Mouse (Mus musculus) heart, embryonic 11.5 days (tissue): Measurements from ENCODE around the gene Gse1. TPM values are rescaled to one million over a fixed set of nuclear protein-coding genes. Genes with fewer than 3 reads are reported as not detected.

ENCODE experiments used
- ATAC-seq: fragments of 200-750 bp; cut with Nextera tagmentation; replicated peaks from 2 replicates; pipeline ENCODE4 v1.8.0; 2017; ENCODE audit warnings: moderate library complexity; ENCODE audit not compliant: insufficient number of reproducible peaks, low FRiP score, low TSS enrichment
- H3K27ac ChIP-seq: fragments of 300-500 bp; sonication (generic); 2 replicates; pipeline ENCODE4 v1.5.1; 2014; ENCODE audit warnings: mild to moderate bottlenecking, low read depth, low read length
- H3K27me3 ChIP-seq: fragments of 300-500 bp; sonication (generic); 2 replicates; pipeline ENCODE4 v1.6.1; 2014; ENCODE audit warnings: mild to moderate bottlenecking, low read length, mixed read lengths; ENCODE audit not compliant: control insufficient read depth, insufficient read depth
- H3K36me3 ChIP-seq: fragments of 300-500 bp; sonication (generic); 2 replicates; pipeline ENCODE4 v1.6.1; 2014; ENCODE audit warnings: mild to moderate bottlenecking, low read length, moderate library complexity, mixed read lengths; ENCODE audit not compliant: control insufficient read depth, insufficient read depth
- H3K4me1 ChIP-seq: fragments of 300-500 bp; sonication (generic); 2 replicates; pipeline ENCODE4 v1.6.1; 2014; ENCODE audit warnings: low read length; ENCODE audit not compliant: control insufficient read depth, insufficient read depth
- H3K4me2 ChIP-seq: fragments of 300-500 bp; sonication (generic); 2 replicates; pipeline ENCODE4 v1.6.1; 2014; ENCODE audit warnings: mild to moderate bottlenecking, moderate library complexity
- H3K4me3 ChIP-seq: fragments of 300-500 bp; sonication (generic); 2 replicates; pipeline ENCODE4 v1.5.1; 2014; ENCODE audit warnings: low read depth, low read length
- H3K9ac ChIP-seq: fragments of 300-500 bp; sonication (generic); 2 replicates; pipeline ENCODE4 v1.6.1; 2014; ENCODE audit warnings: mild to moderate bottlenecking, low read depth, low read length, moderate library complexity
- H3K9me3 ChIP-seq: fragments of 300-500 bp; sonication (generic); replicated peaks from 2 replicates; pipeline ENCODE4 v1.6.1; 2016; ENCODE audit warnings: low read length; ENCODE audit not compliant: control insufficient read depth
- WGBS: fragments of 180-500 bp; shearing (Covaris S2); extraction: QIAGEN DNeasy Blood & Tissue Kit; methylation state at CpG from one replicate; pipeline ENCODE4 v1.1.7; 2014; ENCODE audit not compliant: insufficient replicate concordance; 5-methylcytosine and 5-hydroxymethylcytosine counted together
- polyA plus RNA-seq: library from polyadenylated mRNA; unstranded; fragments of >200 nt; fragmentation: Nextera tagmentation; extraction: Ambion mirVana; gene quantifications from 2 replicates; pipeline ENCODE4 v1.2.1, GENCODE M21; 2014

The Gse1 gene
- polyA plus RNA-seq, 1 experiment from 2014 or later, result 12.8 TPM

DNA sequence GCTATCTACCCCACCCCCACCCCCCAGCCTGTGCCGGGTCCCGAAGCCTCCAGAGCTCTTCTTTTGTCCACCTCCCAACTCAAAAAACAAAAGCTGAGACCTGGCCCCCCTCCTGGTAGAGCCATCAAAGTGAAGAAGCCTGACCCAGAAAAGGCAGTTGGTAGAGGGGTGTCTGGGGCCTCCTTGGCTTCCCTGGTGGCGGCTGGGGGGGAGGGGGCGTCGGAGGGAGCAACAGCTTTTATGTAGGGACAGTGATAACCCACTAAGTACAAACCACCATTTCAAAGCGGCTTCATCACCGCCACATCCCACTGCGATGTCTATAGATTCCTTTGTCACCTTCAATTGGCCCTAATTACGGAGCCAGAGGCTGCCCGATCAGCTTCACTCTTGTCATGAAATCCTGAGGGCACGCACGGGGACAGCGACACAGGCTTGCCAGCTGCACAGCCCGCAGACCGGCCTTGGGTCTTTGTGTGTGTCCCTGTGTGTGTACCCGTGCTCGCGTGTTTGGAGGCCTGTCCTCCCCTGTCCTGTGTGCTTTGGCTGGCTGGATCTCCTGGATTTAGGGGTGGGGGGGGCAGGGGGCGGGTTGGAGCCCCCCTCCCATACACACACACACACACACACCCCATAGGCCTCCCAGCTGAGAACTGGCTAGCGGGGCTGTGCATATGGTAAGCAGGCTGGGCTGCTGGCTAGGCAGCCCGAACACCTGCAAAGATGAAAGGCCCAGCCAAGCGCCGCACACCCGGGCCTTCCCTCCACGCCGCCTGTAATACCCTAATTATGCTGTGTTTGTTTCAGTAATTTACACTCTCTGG lies 285.6 kb downstream of the Gse1 start:
- no peaks in the 10 kb centered on the region for H3K9me3 ChIP-seq
- H3K4me2 ChIP-seq, result peak overlapping the region; percentile 14
- no peak overlapping the region for H3K4me3 ChIP-seq
- WGBS, result 22% methylated on average over 26 of the region's 26 CpGs
- H3K27ac ChIP-seq, result no peak overlapping the region
- peaks cover 94% of the 10 kb centered on the region for H3K4me1 ChIP-seq
- no peak overlapping the region for H3K9ac ChIP-seq
- H3K27me3 ChIP-seq, result no peaks in the 10 kb centered on the region
- ATAC-seq, result no peak
- H3K36me3 ChIP-seq, result no peaks in the 10 kb centered on the region

GRCm38 (mm10) chr8:120515214-120515613 lies 287.0 kb downstream of the Gse1 start:
- Histone ChIP-seq H3K9ac (no peak overlapping the region), H3K27me3 (no peaks in the 10 kb centered on the region), H3K4me3 (no peak overlapping the region), H3K36me3 (no peaks in the 10 kb centered on the region), H3K4me1 (peaks cover 88% of the 10 kb centered on the region), H3K4me2 (no peak overlapping the region), H3K27ac (no peak overlapping the region), H3K9me3 (no peaks in the 10 kb centered on the region)
- no peak for ATAC-seq
- WGBS, result 93% methylated on average over 2 of the region's 2 CpGs

DNA sequence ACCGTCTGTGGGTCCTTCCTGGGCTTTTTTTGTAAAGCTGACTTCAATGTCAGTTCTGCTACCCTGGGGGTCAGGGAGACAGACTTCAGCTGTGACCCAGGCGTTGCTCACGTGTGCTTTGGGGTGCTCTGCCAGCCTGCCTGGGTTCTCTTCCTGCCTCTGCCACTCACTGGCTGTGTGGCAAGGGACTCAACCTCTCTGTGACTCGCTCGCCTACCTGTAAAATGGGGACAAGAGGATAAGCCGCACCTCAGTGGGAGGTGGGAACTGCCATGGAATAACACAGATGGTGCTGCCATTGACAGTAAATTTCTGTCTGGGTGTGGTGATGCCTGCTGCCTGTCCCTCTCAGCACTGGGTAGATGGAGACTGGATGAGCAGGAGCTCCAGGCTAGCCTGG lies 287.4 kb downstream of the Gse1 start:
- Histone ChIP-seq H3K9me3 (no peaks in the 10 kb centered on the region), H3K4me3 (no peak overlapping the region), H3K4me1 (peaks cover 88% of the 10 kb centered on the region), H3K9ac (no peak overlapping the region), H3K36me3 (no peaks in the 10 kb centered on the region), H3K4me2 (no peak overlapping the region), H3K27ac (0 out of 2 replicates have a peak overlapping the region, but pooled peaks have one; percentile 6), H3K27me3 (no peaks in the 10 kb centered on the region)
- WGBS, result 79% methylated on average over 6 of the region's 6 CpGs
- no peak for ATAC-seq

DNA sequence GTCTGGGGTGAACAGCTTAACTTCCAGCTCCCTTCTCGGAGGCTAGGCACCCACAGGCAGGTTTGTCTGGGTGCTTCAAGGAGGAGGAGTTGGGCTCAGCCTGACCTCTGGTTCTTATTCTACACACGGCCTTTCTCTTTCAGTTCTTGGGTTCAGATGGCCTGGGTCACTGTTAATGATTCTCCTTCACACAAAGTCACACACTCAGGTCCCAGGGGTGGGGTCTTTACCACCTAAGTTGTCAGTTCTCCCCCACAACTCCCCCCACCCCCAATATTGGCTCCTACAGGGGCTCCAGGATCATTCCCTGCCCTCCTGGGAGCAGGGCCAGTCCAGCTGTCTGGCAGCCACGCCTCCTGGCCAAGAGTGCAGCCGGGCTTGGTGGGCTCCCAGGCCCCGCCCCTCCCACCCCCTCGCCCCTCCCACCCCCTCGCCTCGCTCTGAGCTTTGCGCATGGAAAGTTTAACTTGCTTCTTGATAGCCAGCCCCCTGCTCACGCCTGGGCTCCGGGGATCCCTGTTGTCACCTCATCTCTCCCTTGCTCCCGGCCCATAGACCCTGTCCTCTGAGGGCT lies 288.0 kb downstream of the Gse1 start:
- H3K9me3 ChIP-seq, result no peaks in the 10 kb centered on the region
- H3K27ac ChIP-seq, result peak overlapping the region; percentile 42; the same call in 1 of the 2 replicates
- peak overlapping the region; percentile 46 for H3K4me2 ChIP-seq
- peak; percentile 36; the same call in 1 of the 2 replicates for ATAC-seq
- no peaks in the 10 kb centered on the region for H3K36me3 ChIP-seq
- H3K27me3 ChIP-seq, result no peaks in the 10 kb centered on the region
- no peak overlapping the region for H3K4me3 ChIP-seq
- 13% methylated on average over 11 of the region's 12 CpGs for WGBS
- peaks cover 88% of the 10 kb centered on the region for H3K4me1 ChIP-seq
- 0 out of 2 replicates have a peak overlapping the region, but pooled peaks have one; percentile 50 for H3K9ac ChIP-seq

DNA sequence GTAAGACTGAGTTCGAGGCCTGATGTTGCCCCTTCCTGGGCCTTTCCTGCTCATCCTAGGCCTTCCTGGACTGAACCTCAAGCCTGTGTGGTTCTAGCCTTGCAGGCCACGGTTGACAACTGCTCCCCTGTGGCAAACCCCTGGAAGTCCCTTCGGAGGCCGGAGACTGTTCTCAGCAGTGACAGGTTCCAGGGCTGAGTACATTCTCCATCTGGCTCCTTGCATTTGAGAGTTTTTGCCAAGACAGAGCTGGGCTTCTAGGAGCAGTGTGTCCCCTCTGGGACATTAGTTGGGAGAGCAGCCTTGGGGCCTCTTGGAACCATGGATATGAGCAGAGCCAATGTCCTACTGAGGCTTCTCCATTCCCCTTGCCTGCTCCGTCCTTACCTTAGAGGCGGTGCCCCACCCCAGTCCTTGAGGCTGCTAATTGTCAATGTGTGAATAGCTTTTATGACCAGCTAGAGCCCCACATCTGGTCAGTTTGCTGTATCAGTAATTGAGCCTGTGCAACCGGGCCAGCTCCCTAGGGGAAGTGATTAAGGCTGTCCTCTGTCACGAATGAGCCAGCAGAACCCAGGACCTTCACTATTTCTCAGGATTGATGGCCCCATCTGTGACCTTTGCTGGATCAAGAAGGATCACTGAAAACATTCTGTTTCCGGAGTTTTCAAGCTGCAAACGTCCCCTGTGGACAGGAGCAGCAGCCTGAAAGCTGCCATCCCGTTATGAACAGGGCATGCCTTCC lies 289.6 kb downstream of the Gse1 start:
- H3K4me1 ChIP-seq, result peaks cover 77% of the 10 kb centered on the region
- WGBS, result 50% methylated on average over 11 of the region's 11 CpGs
- no peaks in the 10 kb centered on the region for H3K9me3 ChIP-seq
- H3K27me3 ChIP-seq, result no peaks in the 10 kb centered on the region
- H3K4me2 ChIP-seq, result no peak overlapping the region
- no peaks in the 10 kb centered on the region for H3K36me3 ChIP-seq
- H3K27ac ChIP-seq, result no peak overlapping the region; the same call in 1 of the 2 replicates
- H3K9ac ChIP-seq, result 0 out of 2 replicates have a peak overlapping the region, but pooled peaks have one; percentile 28
- ATAC-seq, result no peak
- H3K4me3 ChIP-seq, result no peak overlapping the region

DNA sequence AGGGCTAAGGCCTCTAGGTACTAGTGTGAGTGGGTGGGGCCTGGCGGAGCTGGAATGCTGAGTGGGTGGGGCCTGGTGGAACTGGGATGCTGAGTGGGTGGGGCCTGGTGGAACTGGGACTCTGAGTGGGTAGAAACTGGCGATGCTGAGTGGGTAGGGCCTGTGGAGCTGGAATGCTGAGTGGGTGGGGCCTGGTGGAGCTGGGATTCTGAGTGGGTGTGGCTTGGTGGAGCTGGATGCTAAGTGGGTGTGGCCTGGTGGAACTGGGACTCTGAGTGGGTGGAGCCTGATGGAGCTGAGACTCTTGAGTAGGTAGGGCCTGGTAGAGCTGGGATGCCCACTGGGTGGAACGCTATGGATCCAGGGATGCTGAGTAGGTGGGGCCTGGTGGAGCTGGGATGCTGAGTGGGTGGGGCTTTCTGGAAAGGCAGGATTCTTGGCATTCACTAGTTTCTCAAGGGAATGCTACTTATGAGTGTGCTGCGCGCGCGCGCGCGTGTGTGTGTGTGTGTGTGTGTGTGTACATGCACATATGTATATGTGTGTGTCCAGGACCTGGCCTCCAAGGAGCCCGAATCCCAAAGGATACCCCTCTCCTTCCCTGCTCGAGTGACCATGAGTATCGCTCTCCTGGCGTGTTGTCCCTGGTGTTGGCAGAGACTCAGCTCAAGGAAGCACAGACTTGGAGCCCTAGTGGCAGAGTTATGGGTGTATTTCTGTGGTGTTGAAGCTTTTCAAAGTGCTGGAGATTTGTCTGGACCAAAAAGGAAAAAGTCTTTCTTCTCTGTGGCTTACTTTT lies 290.7 kb downstream of the Gse1 start:
- Histone ChIP-seq H3K4me2 (no peak overlapping the region), H3K4me3 (no peak overlapping the region), H3K4me1 (peaks cover 76% of the 10 kb centered on the region), H3K27ac (no peak overlapping the region), H3K9me3 (no peaks in the 10 kb centered on the region), H3K36me3 (no peaks in the 10 kb centered on the region), H3K27me3 (no peaks in the 10 kb centered on the region), H3K9ac (no peak overlapping the region)
- peak; percentile 13; the same call in 1 of the 2 replicates for ATAC-seq
- WGBS, result 63% methylated on average over 14 of the region's 14 CpGs

DNA sequence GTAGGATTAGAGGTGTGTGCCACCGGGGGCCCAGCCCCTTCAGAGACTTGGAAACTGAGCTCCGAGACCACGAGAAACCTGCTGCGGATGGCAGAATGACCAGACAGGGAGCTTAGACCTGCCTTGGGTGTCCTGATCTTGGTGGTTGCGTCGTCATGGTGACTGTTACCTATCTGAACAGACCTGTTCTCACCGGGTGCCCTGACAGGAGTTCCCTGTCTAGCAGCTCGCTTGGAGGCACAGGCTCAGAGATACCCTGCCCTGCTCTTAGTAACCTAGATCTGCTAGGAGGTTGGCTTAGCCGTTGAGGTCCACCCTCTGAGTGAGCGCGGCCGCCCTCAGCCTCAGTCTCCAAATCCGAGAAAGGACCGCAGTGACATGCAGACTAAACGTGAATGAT lies 292.0 kb downstream of the Gse1 start:
- Histone ChIP-seq H3K27me3 (no peaks in the 10 kb centered on the region), H3K4me1 (peaks cover 79% of the 10 kb centered on the region), H3K9me3 (no peaks in the 10 kb centered on the region), H3K9ac (peak overlapping the region; percentile 49; the same call in 1 of the 2 replicates), H3K27ac (no peak overlapping the region), H3K4me3 (no peak overlapping the region), H3K36me3 (no peaks in the 10 kb centered on the region), H3K4me2 (no peak overlapping the region)
- no peak for ATAC-seq
- WGBS, result 56% methylated on average over 15 of the region's 15 CpGs
